Mouse (Mus musculus) intestine, embryonic 14.5 days (tissue): ENCODE measurements around the gene Fitm2. TPM values are rescaled to one million over a fixed set of nuclear protein-coding genes. Genes with fewer than 3 reads are reported as not detected.

Source experiments
- ATAC-seq: fragments of 200-750 bp; cut with Nextera tagmentation; replicated peaks from 2 replicates; pipeline ENCODE4 v1.8.0; 2017; ENCODE audit warnings: low read depth, moderate number of reproducible peaks, moderate TSS enrichment, moderate library complexity; ENCODE audit not compliant: low FRiP score, low TSS enrichment
- DNase-seq: peaks from one replicate; pipeline ENCODE4 v3.0.0-alpha.2; 2018; ENCODE audit warnings: low spot score
- H3K27ac ChIP-seq: fragments of 300-500 bp; sonication (generic); 2 replicates; pipeline ENCODE4 v1.5.1; 2014; ENCODE audit warnings: low read depth, mild to moderate bottlenecking, control low read depth
- H3K27me3 ChIP-seq: fragments of 300-500 bp; sonication (generic); replicated peaks from 2 replicates; pipeline ENCODE4 v1.6.1; 2014; ENCODE audit warnings: low read length, control low read depth; ENCODE audit not compliant: control insufficient read depth, insufficient read depth
- H3K36me3 ChIP-seq: fragments of 300-500 bp; sonication (generic); 2 replicates; pipeline ENCODE4 v1.6.1; 2014; ENCODE audit warnings: low read length, control low read depth; ENCODE audit not compliant: control insufficient read depth, insufficient read depth
- H3K4me1 ChIP-seq: fragments of 300-500 bp; sonication (generic); replicated peaks from 2 replicates; pipeline ENCODE4 v1.6.1; 2014; ENCODE audit warnings: low read length, control low read depth, mixed read lengths; ENCODE audit not compliant: control insufficient read depth, insufficient read depth
- H3K4me2 ChIP-seq: fragments of 300-500 bp; sonication (generic); 2 replicates; pipeline ENCODE4 v1.6.1; 2014; ENCODE audit warnings: low read length
- H3K4me3 ChIP-seq: fragments of 300-500 bp; sonication (generic); 2 replicates; pipeline ENCODE4 v1.5.1; 2014; ENCODE audit warnings: low read depth, low read length, control low read depth, mixed read lengths
- H3K9ac ChIP-seq: fragments of 300-500 bp; sonication (generic); 2 replicates; pipeline ENCODE4 v1.6.1; 2014; ENCODE audit warnings: mild to moderate bottlenecking, low read length
- H3K9me3 ChIP-seq: fragments of 300-500 bp; sonication (generic); 2 replicates; pipeline ENCODE4 v1.6.1; 2016; ENCODE audit warnings: low read length, control low read depth; ENCODE audit not compliant: control insufficient read depth
- WGBS: fragments of 180-500 bp; shearing (Covaris S2); extraction: QIAGEN DNeasy Blood & Tissue Kit; methylation state at CpG from one replicate; pipeline ENCODE4 v1.1.7; 2014; 5-methylcytosine and 5-hydroxymethylcytosine counted together
- polyA plus RNA-seq: library from polyadenylated mRNA; unstranded; fragments of >200 nt; fragmentation: Nextera tagmentation; extraction: Ambion mirVana; gene quantifications from 2 replicates; pipeline ENCODE4 v1.2.1, GENCODE M21; 2014

Gene Fitm2
- polyA plus RNA-seq, 1 experiment from 2014 or later = 10.7 TPM

GRCm38 (mm10) chr2:163424597-163424996 lies 47.8 kb downstream of the Fitm2 start, which contains the start of gene Oser1:
Gene Oser1 (minus strand): TSS chr2:163424697.
- Histone ChIP-seq H3K4me2 (no peak within 1 kb of the TSS), H3K27me3 (no peaks in the 10 kb centered on the region), H3K4me3 (no peak within 1 kb of the TSS), H3K36me3 (no peaks in the 10 kb centered on the region), H3K9ac (no peak within 1 kb of the TSS), H3K9me3 (no peaks in the 10 kb centered on the region), H3K4me1 (peaks cover 6% of the 10 kb centered on the region), H3K27ac (no peak within 1 kb of the TSS)
- WGBS = 82% methylated on average over 6 of the region's 6 CpGs
- DNase-seq (no peak), ATAC-seq (no peak)

GRCm38 (mm10) chr2:163422895-163423660 lies 49.4 kb downstream of the Fitm2 start:
- H3K27me3 ChIP-seq = no peaks in the 10 kb centered on the region
- 84% methylated on average over 9 of the region's 9 CpGs for WGBS
- H3K4me3 ChIP-seq = no peak overlapping the region
- peaks cover 10% of the 10 kb centered on the region for H3K4me1 ChIP-seq
- DNase-seq (no peak), ATAC-seq (no peak)
- no peak overlapping the region for H3K9ac ChIP-seq
- no peak overlapping the region for H3K27ac ChIP-seq
- H3K36me3 ChIP-seq = no peaks in the 10 kb centered on the region
- no peak overlapping the region for H3K4me2 ChIP-seq
- no peaks in the 10 kb centered on the region for H3K9me3 ChIP-seq

GRCm38 (mm10) chr2:163420366-163420886 lies 52.0 kb downstream of the Fitm2 start:
- 29% methylated on average over 10 of the region's 10 CpGs for WGBS

GRCm38 (mm10) chr2:163419346-163420045 lies 52.9 kb downstream of the Fitm2 start:
- peak overlapping the region; percentile 93 for H3K9ac ChIP-seq
- H3K27me3 ChIP-seq = no peaks in the 10 kb centered on the region
- ATAC-seq (peak; percentile 98), DNase-seq (peak; percentile 98)
- peaks cover 9% of the 10 kb centered on the region for H3K36me3 ChIP-seq
- peak overlapping the region; percentile 78 for H3K4me2 ChIP-seq
- peak overlapping the region; percentile 73 for H3K27ac ChIP-seq
- H3K4me3 ChIP-seq = peak overlapping the region; percentile 99
- no peaks in the 10 kb centered on the region for H3K9me3 ChIP-seq
- 1% methylated on average over 60 of the region's 71 CpGs for WGBS
- peaks cover 16% of the 10 kb centered on the region for H3K4me1 ChIP-seq

More at GRCm38 (mm10) chr2:163420366-163420886, 52.0 kb downstream of the Fitm2 start:
- Histone ChIP-seq H3K4me2 (peak overlapping the region; percentile 71), H3K36me3 (no peaks in the 10 kb centered on the region; the same call in 1 of the 2 replicates), H3K27me3 (no peaks in the 10 kb centered on the region), H3K4me1 (peaks cover 16% of the 10 kb centered on the region), H3K27ac (no peak overlapping the region), H3K9me3 (no peaks in the 10 kb centered on the region), H3K9ac (peak overlapping the region; percentile 61), H3K4me3 (peak overlapping the region; percentile 99)
- DNase-seq (no peak), ATAC-seq (no peak)

- peak; percentile 17 for ATAC-seq
Observed at GRCm38 (mm10) chr2:163418841-163419345, 53.5 kb downstream of the Fitm2 start.

GRCm38 (mm10) chr2:163417830-163418229 lies 54.6 kb downstream of the Fitm2 start:
- ATAC-seq (no peak), DNase-seq (no peak)

More at GRCm38 (mm10) chr2:163418841-163419345, 53.5 kb downstream of the Fitm2 start:
- Histone ChIP-seq H3K9me3 (no peaks in the 10 kb centered on the region), H3K9ac (peak overlapping the region; percentile 93), H3K36me3 (peaks cover 14% of the 10 kb centered on the region), H3K4me3 (peak overlapping the region; percentile 99), H3K4me2 (peak overlapping the region; percentile 78), H3K4me1 (peaks cover 16% of the 10 kb centered on the region), H3K27ac (peak overlapping the region; percentile 73), H3K27me3 (no peaks in the 10 kb centered on the region)
- DNase-seq = no peak
- 0% methylated on average over 32 of the region's 50 CpGs for WGBS

GRCm38 (mm10) chr2:163417026-163417425 lies 55.4 kb downstream of the Fitm2 start:
- ATAC-seq (no peak), DNase-seq (no peak)
- H3K9ac ChIP-seq = no peak overlapping the region
- no peaks in the 10 kb centered on the region for H3K9me3 ChIP-seq
- H3K4me3 ChIP-seq = no peak overlapping the region
- peaks cover 16% of the 10 kb centered on the region for H3K4me1 ChIP-seq
- H3K4me2 ChIP-seq = no peak overlapping the region
- peaks cover 31% of the 10 kb centered on the region for H3K36me3 ChIP-seq
- H3K27ac ChIP-seq = no peak overlapping the region
- H3K27me3 ChIP-seq = no peaks in the 10 kb centered on the region
- 86% methylated on average over 6 of the region's 6 CpGs for WGBS

More at GRCm38 (mm10) chr2:163417830-163418229, 54.6 kb downstream of the Fitm2 start:
- H3K9me3 ChIP-seq = no peaks in the 10 kb centered on the region
- H3K9ac ChIP-seq = peak overlapping the region; percentile 93
- peak overlapping the region; percentile 78 for H3K4me2 ChIP-seq
- no peak overlapping the region for H3K27ac ChIP-seq
- H3K36me3 ChIP-seq = peaks cover 23% of the 10 kb centered on the region
- peaks cover 16% of the 10 kb centered on the region for H3K4me1 ChIP-seq
- peak overlapping the region; percentile 99; the same call in 1 of the 2 replicates for H3K4me3 ChIP-seq
- no peaks in the 10 kb centered on the region for H3K27me3 ChIP-seq
